Mouse (Mus musculus): ENCODE measurements around the gene Pglyrp4. TPM values are rescaled to one million over a fixed set of nuclear protein-coding genes. Genes with fewer than 3 reads are reported as not detected.
"Not testable (repeated sequence)": the region's sequence is repeated elsewhere in the genome, so short reads cannot be mapped to it uniquely, and the experiment has no call there.

The Pglyrp4 gene
- polyA plus RNA-seq (2016; fragmentation: Nextera tagmentation; extraction: Ambion mirVana): not detected in 2 replicates

DNA sequence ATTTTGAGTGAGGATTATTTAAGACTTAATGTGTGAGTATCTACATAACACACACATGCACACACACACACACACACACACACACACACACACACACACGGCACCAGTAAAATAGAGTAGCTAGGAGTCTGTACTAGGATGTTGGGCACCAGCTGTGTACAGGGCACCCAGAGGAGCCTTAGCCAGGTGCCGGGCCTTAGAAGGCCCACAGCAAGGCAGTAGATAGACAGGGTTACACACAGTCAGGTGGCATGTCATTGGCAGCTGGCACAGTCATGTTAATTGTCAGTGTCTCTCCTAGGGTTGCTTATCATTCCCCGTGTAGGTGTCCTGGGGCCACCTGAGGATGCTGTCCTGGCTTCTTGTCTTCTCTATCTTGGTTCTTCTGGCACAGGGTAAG, at the start of gene Pglyrp4:
TSS of gene Pglyrp4 (plus strand) at position 301 of the 400 bp plus-strand sequence.
- no peak within 1 kb of the TSS for H3K4me3 ChIP-seq
- no peaks in the 10 kb centered on the region for H3K36me3 ChIP-seq
- no peak within 1 kb of the TSS for H3K27ac ChIP-seq (ENCODE audit: poor library complexity, severe bottlenecking)
- no peaks in the 10 kb centered on the region; the same call in 1 of the 2 replicates for H3K9me3 ChIP-seq (replicated peaks)
- no peaks in the 10 kb centered on the region for H3K27me3 ChIP-seq (replicated peaks)
- WGBS: 79% methylated on average over 3 of the region's 3 CpGs
- no peaks in the 10 kb centered on the region for H3K4me1 ChIP-seq (replicated peaks)
- no peak within 1 kb of the TSS for H3K9ac ChIP-seq
- H3K4me2 ChIP-seq: no peak within 1 kb of the TSS
- ATAC-seq (ENCODE audit: insufficient number of reproducible peaks, low FRiP score): no peak

DNA sequence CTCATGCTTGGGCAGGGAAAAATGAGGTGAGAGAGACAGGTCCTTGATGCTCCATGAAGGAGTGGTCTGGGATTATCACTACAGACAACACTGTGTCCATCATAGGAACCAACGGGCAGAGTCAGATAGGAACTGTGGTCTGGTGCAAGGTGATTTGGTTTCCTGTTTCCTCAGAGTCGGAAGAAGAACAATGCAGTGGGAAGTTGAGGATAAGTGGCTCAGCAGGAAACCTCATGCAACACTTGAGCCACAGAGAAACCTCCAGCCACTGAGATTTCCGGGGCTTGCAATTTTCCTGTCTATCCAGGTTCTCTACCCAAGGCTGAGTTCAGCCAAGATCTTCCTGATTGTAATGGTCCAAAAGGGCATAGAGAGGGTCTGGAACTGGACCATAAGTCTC, 48.0 kb upstream of the Pglyrp4 start:
- Histone ChIP-seq H3K9me3 (replicated peaks) (no peaks in the 10 kb centered on the region), H3K27me3 (replicated peaks) (no peaks in the 10 kb centered on the region), H3K4me2 (no peak overlapping the region), H3K4me3 (no peak overlapping the region), H3K9ac (no peak overlapping the region), H3K36me3 (no peaks in the 10 kb centered on the region), H3K4me1 (replicated peaks) (no peaks in the 10 kb centered on the region), H3K27ac (ENCODE audit: poor library complexity, severe bottlenecking) (no peak overlapping the region)
- no peak for ATAC-seq (ENCODE audit: insufficient number of reproducible peaks, low FRiP score)
- 53% methylated on average over 3 of the region's 3 CpGs for WGBS

DNA sequence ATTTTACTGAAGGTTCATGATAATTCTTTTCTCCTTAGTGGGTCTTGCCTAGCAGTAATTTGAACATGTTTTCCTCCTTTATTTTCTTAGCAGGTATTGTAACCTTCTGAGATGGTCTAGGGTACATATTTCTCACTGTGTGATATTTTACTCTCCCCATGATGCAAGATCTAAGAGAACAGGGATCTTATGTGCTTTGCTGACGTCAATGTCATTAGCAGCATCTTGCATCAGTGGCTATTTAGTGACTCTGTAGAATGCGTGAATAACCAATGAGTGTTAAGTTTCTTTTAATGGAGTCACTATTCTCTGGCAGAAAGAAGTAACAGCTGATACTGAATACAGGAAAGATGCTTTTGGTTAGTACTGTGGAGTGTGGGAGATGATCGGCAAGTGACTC, 42.8 kb upstream of the Pglyrp4 start:
- WGBS: 82% methylated on average over 3 of the region's 3 CpGs
- H3K9ac ChIP-seq: no peak overlapping the region
- H3K27me3 ChIP-seq (replicated peaks): no peaks in the 10 kb centered on the region
- H3K9me3 ChIP-seq (replicated peaks): no peaks in the 10 kb centered on the region
- no peak overlapping the region for H3K27ac ChIP-seq (ENCODE audit: poor library complexity, severe bottlenecking)
- ATAC-seq (ENCODE audit: insufficient number of reproducible peaks, low FRiP score): no peak
- H3K4me3 ChIP-seq: no peak overlapping the region
- H3K4me2 ChIP-seq: no peak overlapping the region
- H3K4me1 ChIP-seq (replicated peaks): no peaks in the 10 kb centered on the region
- H3K36me3 ChIP-seq: no peaks in the 10 kb centered on the region

DNA sequence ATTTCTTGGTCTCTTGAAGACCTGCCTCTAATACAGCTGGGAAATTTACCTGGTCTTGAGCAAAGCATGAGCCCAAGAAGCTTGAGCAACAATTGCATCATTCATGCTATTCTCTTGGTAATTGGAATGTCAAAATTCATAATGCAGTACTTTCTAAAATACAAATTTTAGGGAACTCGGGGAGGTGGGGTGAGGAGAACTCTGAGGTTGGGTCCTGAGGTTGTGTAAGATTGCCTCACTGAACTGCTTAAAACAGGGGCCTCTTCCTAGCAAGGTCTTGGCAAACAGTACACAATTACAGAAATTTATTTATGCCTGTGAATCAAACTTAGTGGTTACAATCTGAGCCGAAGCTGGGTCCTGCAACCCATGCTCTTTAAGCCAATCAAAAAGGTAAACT, 39.9 kb upstream of the Pglyrp4 start:
- Histone ChIP-seq H3K27ac (ENCODE audit: poor library complexity, severe bottlenecking) (no peak overlapping the region), H3K27me3 (replicated peaks) (no peaks in the 10 kb centered on the region), H3K9ac (no peak overlapping the region), H3K9me3 (replicated peaks) (no peaks in the 10 kb centered on the region), H3K4me1 (replicated peaks) (no peaks in the 10 kb centered on the region), H3K4me3 (no peak overlapping the region), H3K36me3 (no peaks in the 10 kb centered on the region), H3K4me2 (no peak overlapping the region)
- ATAC-seq (ENCODE audit: insufficient number of reproducible peaks, low FRiP score): no peak
- 71% methylated on average over 2 of the region's 2 CpGs for WGBS

DNA sequence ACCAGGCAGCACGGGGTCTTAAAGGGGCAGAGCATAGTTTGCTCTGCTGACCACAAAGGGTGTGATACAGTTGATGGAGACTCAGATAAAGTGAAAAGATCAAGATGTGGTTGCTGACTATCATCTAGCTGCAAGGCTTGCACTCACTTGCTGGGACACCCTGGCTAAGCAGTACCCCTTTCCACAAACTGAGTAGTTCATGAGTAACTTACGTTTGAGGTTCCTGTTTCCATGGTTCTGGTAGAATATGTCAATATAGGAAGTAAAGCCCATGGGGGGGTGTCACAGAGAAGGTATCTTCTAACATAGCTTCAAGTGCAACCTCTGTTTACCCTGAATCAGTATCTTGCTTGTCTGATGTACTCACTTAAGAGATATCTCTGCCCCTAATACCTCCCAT, 33.2 kb upstream of the Pglyrp4 start:
- Histone ChIP-seq H3K4me2 (no peak overlapping the region), H3K9ac (no peak overlapping the region)
- no peak for ATAC-seq (ENCODE audit: insufficient number of reproducible peaks, low FRiP score)

DNA sequence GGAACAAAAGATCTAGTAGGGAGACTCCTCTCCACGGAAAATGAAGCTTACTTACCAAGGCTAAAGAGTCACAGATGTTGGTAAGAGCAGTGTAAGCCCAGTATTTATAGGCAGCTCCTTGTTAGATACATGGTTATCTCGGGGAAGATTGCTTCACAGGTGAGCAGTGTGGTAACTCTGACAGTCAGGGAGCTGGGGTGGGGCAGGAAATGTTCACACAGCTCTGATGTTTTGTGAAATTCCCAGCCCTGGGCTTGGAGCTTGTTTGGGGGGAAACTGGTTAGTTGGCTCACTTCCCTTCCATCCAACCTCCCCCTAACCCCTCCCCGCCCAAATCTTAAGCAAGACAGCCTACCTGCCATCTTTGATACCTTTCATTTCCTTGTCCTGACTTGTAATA, 31.1 kb upstream of the Pglyrp4 start, which contains the start of gene S100a9:
TSS of gene S100a9 (minus strand) at position 109 of the 400 bp plus-strand sequence.
- no peak within 1 kb of the TSS for H3K27ac ChIP-seq (ENCODE audit: poor library complexity, severe bottlenecking)
- no peaks in the 10 kb centered on the region for H3K4me1 ChIP-seq (replicated peaks)
- WGBS: 49% methylated on average over 3 of the region's 3 CpGs
- H3K36me3 ChIP-seq: no peaks in the 10 kb centered on the region
- no peaks in the 10 kb centered on the region for H3K27me3 ChIP-seq (replicated peaks)
- no peak within 1 kb of the TSS for H3K4me2 ChIP-seq
- H3K4me3 ChIP-seq: no peak within 1 kb of the TSS
- ATAC-seq (ENCODE audit: insufficient number of reproducible peaks, low FRiP score): no peak
- no peak within 1 kb of the TSS for H3K9ac ChIP-seq
- H3K9me3 ChIP-seq (replicated peaks): no peaks in the 10 kb centered on the region

More for the DNA sequence above, 33.2 kb upstream of the Pglyrp4 start:
- Histone ChIP-seq H3K27ac (ENCODE audit: poor library complexity, severe bottlenecking) (no peak overlapping the region), H3K36me3 (no peaks in the 10 kb centered on the region), H3K9me3 (replicated peaks) (no peaks in the 10 kb centered on the region), H3K4me1 (replicated peaks) (no peaks in the 10 kb centered on the region), H3K27me3 (replicated peaks) (no peaks in the 10 kb centered on the region), H3K4me3 (no peak overlapping the region)
- 75% methylated on average over 2 of the region's 2 CpGs for WGBS

DNA sequence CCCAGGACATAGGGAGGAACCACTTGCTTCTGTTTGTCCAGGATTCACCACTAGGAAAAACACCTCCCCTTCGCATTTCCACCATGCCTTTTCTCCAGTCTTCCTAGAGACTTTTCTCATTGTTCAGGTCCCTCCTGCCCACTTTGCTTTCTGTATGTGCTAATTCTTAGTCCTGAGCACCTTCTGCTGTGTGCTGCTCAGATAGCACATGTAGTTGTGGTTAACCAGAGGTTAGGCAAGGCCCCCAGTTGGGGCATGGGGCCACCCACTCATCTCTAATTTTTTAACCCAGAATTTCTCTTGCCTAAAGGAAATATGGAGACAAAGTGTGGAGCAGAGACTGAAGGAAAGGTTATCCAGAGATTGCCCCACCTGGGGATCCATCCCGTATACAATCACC, 24.5 kb upstream of the Pglyrp4 start:
- Histone ChIP-seq H3K4me2 (no peak overlapping the region), H3K9me3 (replicated peaks) (no peaks in the 10 kb centered on the region), H3K36me3 (no peaks in the 10 kb centered on the region), H3K4me3 (no peak overlapping the region), H3K9ac (no peak overlapping the region), H3K27me3 (replicated peaks) (0 out of 2 replicates have a peak, but pooled peaks cover 4% of the 10 kb centered on the region), H3K27ac (ENCODE audit: poor library complexity, severe bottlenecking) (no peak overlapping the region), H3K4me1 (replicated peaks) (no peaks in the 10 kb centered on the region)
- 74% methylated on average over 2 of the region's 2 CpGs for WGBS
- no peak for ATAC-seq (ENCODE audit: insufficient number of reproducible peaks, low FRiP score)

DNA sequence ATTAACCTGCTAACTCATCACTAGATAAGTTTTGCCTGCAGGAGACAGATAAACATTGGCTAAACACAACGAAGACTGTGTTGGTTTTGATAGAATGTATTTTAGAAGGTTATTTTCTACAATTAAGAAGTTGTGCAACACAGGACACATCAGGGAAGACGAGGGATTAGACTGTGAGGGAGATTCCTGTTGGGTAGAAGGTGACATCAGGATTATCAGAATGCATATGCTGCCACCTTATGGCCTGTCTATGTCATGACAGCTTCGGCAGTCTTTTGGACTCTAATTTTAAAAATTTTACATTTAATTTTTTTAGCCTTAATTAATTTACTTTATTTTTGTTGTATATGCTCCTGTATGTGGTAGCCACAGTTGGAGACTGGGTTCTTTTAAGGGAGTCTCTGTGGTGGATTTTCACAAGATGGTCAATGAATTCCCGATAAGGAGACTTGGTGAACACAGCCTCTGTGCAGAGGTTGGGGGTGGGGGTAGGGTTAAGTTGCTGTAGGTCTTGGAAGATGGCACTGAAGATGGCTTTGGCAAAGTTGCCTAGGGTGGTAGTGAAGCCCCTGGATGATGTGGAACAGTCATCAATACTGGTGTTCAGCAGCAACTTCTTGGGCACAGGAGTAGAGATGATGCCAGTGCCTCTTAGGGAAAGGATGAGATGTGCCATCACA, 18.0 kb upstream of the Pglyrp4 start:
- Histone ChIP-seq H3K4me3 (no peak overlapping the region), H3K27ac (ENCODE audit: poor library complexity, severe bottlenecking) (no peak overlapping the region), H3K9ac (no peak overlapping the region), H3K27me3 (replicated peaks) (0 out of 2 replicates have a peak, but pooled peaks cover 4% of the 10 kb centered on the region), H3K9me3 (replicated peaks) (no peaks in the 10 kb centered on the region), H3K4me2 (no peak overlapping the region), H3K36me3 (no peaks in the 10 kb centered on the region), H3K4me1 (replicated peaks) (no peaks in the 10 kb centered on the region)
- 26% methylated on average over 4 of the region's 4 CpGs for WGBS
- no peak for ATAC-seq (ENCODE audit: insufficient number of reproducible peaks, low FRiP score)

DNA sequence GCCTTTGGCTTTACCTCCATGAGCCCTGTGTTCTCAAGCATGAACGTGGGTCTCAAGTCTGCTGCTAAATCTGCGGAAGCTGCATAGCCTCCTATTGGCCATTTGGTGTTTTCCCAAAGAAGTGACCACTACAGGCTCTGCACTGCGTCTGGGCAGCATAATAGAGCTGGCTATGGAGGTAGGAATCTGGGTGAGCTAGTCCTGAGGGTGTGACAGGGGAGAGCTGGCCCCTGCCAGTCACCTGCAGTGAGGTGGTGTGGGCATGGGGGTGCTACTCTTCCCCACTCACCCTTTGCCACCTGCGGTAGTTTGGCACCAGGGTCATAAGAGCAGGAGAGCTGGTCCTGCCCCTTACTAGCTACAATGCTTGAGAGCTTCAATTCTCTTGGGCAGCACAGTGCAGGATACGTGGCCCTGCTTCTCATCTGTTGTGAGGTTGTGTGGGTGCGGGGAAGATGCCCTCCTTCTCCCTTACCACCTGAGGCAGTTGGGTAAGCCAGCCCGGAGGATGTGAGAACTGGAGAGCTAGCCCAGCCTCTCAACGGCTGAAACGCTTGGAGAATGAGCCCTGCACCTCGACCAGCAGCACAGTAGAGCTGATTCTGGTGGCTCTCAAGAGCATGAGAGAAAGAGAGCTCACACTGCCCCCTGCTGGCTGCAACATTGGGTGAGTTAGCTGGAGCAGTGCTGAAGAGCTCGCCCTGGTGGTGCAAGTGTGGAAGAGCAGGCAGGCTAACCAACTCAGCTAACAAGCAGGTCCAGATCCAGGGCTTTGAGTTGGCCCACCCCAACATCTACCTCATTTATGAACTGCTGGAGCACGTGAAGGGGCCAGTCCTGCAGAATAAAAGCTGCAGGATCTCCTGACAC, 16.9 kb upstream of the Pglyrp4 start:
- 0 out of 2 replicates have a peak, but pooled peaks have one; percentile 33 for ATAC-seq (ENCODE audit: insufficient number of reproducible peaks, low FRiP score)
- no peaks in the 10 kb centered on the region for H3K9me3 ChIP-seq (replicated peaks)
- WGBS: 44% methylated on average over 12 of the region's 12 CpGs
- H3K27me3 ChIP-seq (replicated peaks): no peaks in the 10 kb centered on the region
- no peak overlapping the region for H3K4me2 ChIP-seq
- H3K4me3 ChIP-seq: no peak overlapping the region
- no peak overlapping the region for H3K9ac ChIP-seq
- H3K4me1 ChIP-seq (replicated peaks): no peaks in the 10 kb centered on the region
- H3K27ac ChIP-seq (ENCODE audit: poor library complexity, severe bottlenecking): no peak overlapping the region
- H3K36me3 ChIP-seq: no peaks in the 10 kb centered on the region

DNA sequence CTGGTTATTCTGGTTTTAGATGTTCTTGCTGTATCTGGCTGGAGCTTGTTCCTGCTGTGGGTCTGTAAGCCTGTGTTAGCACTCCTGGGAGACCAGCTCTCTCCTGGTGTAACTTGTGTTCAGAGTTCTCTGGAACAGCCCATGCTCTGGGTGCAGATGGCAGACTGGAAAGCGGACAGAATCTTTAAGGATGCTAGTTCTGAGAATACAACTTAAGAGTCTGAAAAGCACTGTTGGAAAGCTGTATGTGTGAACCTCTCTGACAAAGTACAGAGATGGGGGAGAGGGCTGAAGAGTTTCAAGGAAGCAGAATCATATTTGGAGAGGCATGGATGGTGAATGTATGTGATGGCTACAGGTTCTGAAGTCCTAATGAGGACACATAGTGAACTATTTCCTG, 23.0 kb downstream of the Pglyrp4 start:
- H3K36me3 ChIP-seq: no peaks in the 10 kb centered on the region
- ATAC-seq (ENCODE audit: insufficient number of reproducible peaks, low FRiP score): no peak
- no peaks in the 10 kb centered on the region for H3K4me1 ChIP-seq (replicated peaks)
- WGBS: 65% methylated on average over 1 of the region's 1 CpGs
- no peak overlapping the region for H3K27ac ChIP-seq (ENCODE audit: poor library complexity, severe bottlenecking)
- no peaks in the 10 kb centered on the region for H3K27me3 ChIP-seq (replicated peaks)
- H3K4me2 ChIP-seq: no peak overlapping the region
- H3K4me3 ChIP-seq: no peak overlapping the region
- H3K9me3 ChIP-seq (replicated peaks): no peaks in the 10 kb centered on the region
- H3K9ac ChIP-seq: no peak overlapping the region

DNA sequence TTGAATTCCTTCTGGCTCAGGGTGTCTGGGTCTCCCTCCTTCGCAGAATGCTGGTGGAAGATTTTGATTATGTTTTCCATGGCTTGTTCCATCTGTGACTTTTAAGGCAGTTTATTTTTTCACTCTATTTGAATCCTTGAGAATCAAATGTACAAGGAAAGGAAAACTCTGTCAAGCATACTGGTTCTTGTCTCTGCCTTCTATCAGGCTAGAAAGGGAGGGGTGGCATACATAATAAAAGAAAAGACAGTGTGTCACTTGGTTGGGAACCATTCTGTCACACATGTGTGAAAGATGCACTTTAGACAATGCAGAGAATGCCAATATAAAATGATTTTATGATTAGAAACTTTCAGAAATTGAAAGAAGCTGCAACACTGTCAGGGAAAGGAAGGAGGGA, 51.1 kb downstream of the Pglyrp4 start, which contains the start of gene Gm5849:
TSS of gene Gm5849 (minus strand) at position 101 of the 400 bp plus-strand sequence.
- H3K9me3 ChIP-seq (replicated peaks); H3K36me3 ChIP-seq; H3K27me3 ChIP-seq (replicated peaks); H3K4me2 ChIP-seq; H3K9ac ChIP-seq; H3K27ac ChIP-seq (ENCODE audit: poor library complexity, severe bottlenecking); H3K4me3 ChIP-seq; H3K4me1 ChIP-seq (replicated peaks); ATAC-seq (ENCODE audit: insufficient number of reproducible peaks, low FRiP score): not testable (repeated sequence)
- 78% methylated on average over 1 of the region's 1 CpGs for WGBS

Data from heart, embryonic 12.5 days (tissue).